Mouse (Mus musculus): ENCODE measurements around the gene Vps18.

The Vps18 gene

GRCm38 (mm10) chr2:119292852-119293251 lies 4.3 kb downstream of the Vps18 start:
- no peak for DNase-seq

DNA sequence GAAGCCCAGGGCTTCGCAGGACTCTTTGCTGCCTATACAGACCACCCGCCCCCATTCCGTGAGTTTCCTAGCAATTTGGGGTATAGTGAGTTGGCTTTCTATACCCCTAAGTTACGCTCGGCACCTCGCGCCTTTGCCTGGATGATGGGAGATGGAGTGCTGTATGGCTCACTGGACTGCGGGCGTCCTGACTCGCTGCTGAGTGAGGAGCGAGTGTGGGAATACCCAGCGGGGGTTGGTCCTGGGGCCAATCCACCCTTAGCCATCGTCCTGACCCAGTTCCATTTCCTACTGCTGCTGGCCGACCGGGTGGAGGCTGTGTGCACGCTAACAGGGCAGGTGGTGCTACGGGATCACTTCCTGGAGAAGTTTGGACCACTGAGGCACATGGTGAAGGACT lies 4.8 kb downstream of the Vps18 start:
- DNase-seq: no peak

DNA sequence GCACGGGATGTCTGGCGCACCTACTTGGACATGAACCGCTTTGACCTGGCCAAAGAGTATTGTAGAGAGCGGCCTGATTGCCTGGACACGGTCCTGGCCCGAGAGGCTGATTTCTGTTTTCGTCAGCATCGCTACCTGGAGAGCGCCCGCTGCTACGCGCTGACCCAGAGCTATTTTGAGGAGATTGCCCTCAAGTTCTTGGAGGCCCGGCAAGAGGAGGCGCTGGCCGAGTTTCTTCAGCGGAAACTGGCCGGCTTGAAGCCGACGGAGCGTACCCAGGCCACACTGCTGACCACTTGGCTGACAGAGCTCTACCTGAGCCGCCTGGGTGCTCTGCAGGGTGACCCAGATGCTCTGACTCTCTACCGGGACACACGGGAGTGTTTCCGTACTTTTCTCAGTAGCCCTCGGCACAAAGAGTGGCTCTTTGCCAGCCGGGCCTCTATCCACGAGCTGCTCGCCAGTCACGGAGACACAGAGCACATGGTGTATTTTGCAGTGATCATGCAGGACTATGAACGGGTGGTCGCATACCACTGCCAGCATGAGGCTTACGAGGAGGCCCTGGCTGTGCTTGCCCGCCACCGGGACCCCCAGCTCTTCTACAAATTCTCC lies 5.3 kb downstream of the Vps18 start:
- DNase-seq: no peak

- no peak for DNase-seq
Observed at GRCm38 (mm10) chr2:119294411-119294810, 5.9 kb downstream of the Vps18 start.

DNA sequence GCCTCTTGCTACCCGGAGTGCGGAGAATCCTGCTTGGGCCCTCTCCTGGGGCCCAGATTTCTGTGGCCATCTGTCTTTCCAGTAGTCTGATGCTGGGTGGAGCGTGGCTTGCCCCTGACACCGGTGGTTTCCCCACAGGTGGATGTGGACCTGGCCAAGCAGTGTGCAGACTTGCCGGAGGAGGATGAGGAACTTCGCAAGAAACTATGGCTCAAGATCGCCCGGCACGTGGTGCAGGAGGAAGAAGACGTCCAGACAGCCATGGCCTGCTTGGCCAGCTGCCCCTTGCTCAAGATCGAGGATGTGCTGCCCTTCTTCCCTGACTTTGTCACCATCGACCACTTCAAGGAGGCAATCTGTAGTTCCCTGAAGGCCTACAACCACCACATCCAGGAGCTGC lies 8.2 kb downstream of the Vps18 start:
- no peak for DNase-seq

DNA sequence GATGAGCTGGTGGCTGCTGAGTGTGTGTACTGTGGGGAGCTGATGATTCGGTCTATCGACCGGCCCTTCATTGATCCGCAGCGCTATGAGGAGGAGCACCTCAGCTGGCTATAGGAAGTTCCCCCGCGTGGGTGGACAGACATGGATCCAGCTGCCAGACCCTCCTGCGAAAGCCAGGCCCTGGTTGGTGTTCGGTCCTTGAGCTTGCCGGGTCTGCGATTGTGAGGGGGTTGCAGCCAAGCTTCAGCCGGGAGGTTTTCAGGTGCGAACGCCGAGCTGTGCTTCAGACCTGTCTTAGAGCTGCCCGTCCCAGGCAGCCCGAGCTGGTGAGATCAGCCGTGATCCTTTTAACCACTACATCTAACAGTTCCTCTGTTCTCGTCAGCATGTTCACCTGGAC lies 9.0 kb downstream of the Vps18 start:
- DNase-seq: no peak

- peak; percentile 52 for DNase-seq
Observed at GRCm38 (mm10) chr2:119298330-119298729, 9.8 kb downstream of the Vps18 start.

- no peak for DNase-seq
Observed at GRCm38 (mm10) chr2:119298839-119299238, 10.3 kb downstream of the Vps18 start.

- peak; percentile 29 for DNase-seq
Observed at GRCm38 (mm10) chr2:119299981-119300818, 11.7 kb downstream of the Vps18 start.

DNA sequence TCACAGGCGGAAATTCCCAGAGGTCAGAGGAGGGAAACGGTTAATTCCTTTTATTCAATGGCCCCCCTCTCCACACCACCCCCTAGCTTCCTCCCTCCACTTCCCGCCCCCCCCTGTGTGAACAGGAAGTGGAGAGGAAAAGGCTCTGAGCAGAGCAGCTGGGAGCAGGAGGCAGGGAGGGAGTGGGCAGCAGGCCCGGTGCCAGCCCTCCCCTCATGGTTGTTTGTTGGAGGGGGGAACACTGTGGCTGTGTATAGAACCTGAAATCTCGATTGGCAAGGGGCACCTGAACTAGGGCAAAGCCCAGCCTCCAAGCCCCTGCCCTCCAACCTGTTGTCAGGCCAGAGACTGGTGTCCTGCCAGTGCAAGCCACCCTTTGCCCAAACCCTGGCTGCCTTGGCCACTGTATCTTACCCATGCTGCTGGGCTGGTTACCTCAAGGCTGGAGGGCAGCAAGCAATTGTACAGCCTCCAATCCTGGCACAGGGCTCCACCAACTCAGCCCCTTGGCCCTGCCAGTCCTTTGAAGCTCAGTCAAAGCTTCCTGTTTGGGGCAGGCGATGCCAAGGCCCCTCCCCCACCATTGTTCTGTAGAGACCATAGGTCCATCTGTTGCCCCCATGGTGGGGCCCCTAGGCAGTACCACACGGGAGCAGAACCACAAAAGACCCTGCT lies 12.4 kb downstream of the Vps18 start:
- DNase-seq: no peak

- DNase-seq: no peak
Observed at GRCm38 (mm10) chr2:119302876-119303275, 14.3 kb downstream of the Vps18 start.

GRCm38 (mm10) chr2:119304391-119304790 lies 15.9 kb downstream of the Vps18 start:
- DNase-seq: no peak

- no peak for DNase-seq
Observed at GRCm38 (mm10) chr2:119304798-119305208, 16.3 kb downstream of the Vps18 start.

GRCm38 (mm10) chr2:119311544-119311943 lies 23.0 kb downstream of the Vps18 start:
- no peak for DNase-seq

DNA sequence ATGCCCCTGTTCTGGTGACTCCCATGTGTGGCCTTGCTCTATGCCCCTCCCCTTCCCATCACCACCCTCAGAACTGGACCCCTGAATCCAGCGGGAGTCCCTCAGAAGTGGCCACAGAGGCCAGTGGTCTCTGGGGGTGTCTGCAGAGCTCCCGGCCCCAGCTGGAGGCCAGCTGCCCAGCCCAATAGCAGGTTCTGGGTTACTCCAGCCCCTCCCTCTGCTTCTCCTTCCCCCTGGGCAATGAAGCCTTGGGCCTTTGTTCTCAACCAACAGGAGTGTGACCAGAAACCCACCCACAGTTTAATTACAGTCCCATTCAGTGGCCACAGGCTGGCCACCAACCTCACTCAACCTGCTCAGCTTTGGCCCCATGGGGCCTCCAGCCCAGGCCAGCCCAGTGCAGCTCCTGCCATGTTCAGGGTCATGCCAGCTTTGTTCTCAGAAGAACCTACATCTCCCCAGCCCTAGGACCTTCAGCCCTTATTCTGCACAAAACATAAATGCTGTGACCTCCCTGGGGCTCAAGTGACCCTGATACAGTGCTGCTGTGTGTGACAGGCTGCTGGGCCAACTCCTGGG lies 23.9 kb downstream of the Vps18 start:
- no peak for DNase-seq

- DNase-seq: no peak
Observed at GRCm38 (mm10) chr2:119313780-119314479, 25.4 kb downstream of the Vps18 start.

GRCm38 (mm10) chr2:119314742-119315310 lies 26.3 kb downstream of the Vps18 start:
- no peak for DNase-seq

- DNase-seq: no peak
Observed at GRCm38 (mm10) chr2:119318043-119318710, 29.6 kb downstream of the Vps18 start.

GRCm38 (mm10) chr2:119320571-119320970 lies 32.0 kb downstream of the Vps18 start:
- no peak for DNase-seq

DNA sequence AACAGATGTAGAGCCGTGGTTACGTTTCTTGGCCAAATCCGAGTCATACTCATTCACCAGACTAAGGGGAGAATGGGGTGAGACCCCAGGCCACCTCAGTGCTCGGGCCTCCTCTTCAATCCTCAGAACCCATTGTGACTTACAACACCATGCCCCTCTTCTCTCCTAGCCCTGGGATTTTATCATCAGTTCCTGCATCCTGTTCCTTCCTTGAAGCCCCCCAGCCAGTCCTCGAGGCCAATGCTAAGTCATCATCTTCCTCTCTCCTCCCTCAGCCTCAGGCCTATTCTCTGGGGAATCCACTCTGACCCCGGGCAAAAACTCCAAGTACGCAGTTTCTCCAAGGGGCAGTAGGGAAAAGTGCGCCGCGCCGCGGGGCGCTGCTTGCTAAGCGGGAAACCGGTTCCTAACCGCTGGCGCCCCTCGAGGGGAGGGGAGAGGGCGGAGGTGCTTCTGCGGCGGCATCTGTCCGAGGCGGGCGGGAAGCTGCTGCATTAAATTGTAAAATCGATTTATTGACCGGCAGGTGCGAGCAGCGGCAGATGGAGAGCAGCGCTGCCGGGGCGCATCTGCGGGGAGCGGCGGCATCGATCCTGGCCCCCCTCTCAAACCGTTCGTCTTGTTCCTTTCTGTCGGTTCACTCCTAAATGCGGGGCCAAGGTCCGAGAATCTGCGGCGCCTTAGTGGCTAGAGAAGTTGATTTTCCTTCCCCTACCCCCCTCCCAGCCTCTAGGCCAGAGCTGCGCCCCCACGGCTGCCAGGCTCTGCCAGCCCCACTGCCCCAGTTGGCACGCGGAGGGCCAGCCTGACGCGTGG lies 33.4 kb downstream of the Vps18 start:
- DNase-seq: no peak
